Mouse (Mus musculus) cerebellum, adult 9-10 months (tissue): ENCODE results near the gene Pdzd11.

Experiments
- DNase-seq: peaks from one replicate; pipeline ENCODE4 v3.0.0; 2022

The Pdzd11 gene

DNA sequence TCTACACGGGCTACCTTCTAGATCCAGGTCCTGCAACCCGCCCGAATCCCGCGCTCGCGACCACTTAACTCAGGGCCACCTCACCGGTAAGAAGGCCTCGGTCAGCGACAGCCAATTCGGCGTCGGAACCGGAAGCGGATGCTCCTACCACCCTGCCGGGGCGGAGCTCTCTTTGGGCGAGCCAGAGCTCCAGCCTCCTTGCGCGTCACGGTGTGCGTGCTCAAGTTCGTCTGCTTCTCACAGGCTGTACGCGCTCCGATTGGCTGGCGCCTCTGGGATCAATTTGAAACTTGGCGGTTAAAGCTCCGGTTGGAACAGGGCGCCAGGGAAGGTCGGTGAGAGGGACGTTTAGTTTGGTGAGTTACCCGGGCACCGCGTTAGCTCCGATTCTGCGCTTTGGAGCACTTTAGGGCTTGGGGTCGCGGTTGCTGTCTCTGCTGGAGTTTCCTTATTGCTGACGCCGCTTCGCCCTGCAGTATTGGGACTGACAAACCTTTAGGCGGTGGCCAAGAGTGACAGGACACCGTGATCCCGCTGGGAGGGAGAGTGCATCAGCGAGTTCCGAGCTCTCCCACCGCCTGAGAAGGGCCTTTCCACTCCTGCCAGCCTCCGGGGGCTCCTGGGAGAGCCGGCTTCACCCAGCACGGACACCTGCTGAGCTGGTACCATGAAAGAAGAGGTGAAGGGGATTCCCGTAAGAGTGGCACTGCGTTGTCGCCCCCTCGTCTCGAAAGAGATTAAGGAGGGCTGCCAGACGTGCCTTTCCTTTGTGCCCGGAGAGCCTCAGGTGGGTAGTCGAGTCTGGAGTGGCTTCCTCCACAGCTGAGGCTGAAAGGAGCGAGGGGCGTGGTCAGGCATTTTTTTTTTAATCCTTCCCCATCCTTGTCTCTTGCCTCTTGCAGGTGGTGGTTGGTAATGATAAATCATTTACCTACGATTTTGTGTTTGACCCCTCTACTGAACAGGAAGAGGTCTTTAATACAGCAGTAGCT is at the start of gene Pdzd11:
Gene Pdzd11 (minus strand): TSS at position 767 of the 992 bp plus-strand sequence.
- peak; percentile 88 for DNase-seq

DNA sequence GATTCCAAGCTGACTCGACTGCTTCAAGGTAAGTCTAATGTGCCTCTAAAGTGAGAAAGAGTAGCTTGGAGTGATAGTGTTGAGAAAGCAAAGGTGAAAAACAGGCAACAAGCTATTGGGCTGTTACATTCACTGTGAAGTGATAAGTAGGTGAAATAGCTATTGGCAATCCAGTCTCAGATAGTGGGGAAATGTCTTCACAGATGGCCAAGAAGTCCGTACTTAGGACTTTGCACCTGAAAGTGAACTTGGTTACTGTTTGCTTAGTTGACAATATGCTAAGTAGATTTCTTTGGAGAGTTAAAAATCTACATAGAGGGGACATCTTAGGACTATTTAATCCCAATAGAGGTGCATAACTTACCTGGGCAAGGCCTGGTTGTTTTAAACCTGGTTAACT is 38.5 kb upstream of the Pdzd11 start:
- no peak for DNase-seq

DNA sequence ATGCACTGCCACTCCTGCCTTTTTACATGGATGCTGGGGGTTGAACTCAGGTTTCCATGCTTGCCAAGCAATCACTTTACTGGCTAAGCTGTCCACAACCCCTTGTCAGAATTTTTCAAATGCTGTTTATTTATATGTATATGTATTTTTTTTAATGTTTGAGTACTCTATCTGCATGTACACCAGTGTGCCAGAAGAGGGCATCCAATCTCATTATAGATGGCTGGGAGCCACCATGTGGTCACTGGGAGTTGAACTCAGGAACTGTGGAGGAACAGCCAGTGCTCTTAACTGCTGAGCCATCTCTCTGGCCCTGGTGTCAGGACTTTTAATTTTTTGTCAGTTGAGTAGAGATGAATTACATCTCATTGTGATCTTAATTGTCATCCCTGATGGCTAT is 26.5 kb upstream of the Pdzd11 start:
- DNase-seq = no peak

DNA sequence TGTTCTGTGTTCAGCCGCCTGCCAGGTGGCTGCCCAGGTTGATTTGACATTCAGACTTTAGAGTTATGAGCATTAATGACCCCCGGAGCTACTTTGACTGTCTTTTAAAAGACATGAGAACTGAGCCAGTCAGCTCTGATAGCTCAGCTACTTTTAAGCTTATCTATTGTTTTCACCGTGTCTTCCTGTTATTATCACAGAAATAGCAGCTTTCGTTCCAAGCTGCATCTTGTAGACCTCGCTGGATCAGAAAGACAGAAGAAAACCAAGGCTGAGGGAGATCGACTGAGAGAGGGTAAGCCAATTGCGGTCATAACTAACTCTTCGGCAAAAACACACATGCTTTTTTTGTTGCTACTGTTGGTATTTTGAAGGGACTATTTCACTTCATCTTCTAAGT is 12.1 kb upstream of the Pdzd11 start:
- no peak for DNase-seq

DNA sequence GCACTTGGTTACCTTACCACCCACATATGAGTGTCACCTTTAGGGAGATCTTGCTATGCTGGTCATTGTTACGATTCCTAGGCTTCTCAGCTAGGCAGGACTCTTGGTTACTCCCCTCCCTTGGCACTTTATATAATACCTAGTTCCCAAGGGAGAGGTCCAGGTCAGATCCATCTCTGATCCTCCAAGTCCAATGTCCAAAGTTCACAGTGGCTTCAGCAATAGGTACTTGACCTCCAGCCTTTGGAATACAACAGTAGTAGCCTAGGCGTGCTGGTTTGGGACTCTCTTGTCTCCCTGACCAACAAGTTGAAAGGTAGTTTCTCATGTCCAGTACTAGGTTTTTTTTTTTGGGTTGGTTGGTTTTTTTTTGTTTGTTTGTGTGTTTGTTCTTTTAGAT is 2.7 kb upstream of the Pdzd11 start:
- DNase-seq = no peak

DNA sequence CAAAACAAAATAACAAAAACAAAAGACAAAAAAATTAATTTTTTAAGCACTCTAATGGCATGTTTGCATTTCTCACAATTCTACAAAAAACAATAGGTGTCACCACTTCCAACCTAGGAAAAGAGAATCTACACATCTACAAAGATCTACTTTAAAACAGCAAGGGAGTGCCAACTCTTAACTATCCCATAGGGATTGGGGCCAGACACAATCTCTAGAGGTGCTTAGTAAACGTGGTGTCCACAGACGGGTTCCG is 894 bp downstream of the Pdzd11 start, which contains the start of gene Kif4:
Gene Kif4 (plus strand): TSS at position 192 of the 256 bp plus-strand sequence.
- no peak for DNase-seq

DNA sequence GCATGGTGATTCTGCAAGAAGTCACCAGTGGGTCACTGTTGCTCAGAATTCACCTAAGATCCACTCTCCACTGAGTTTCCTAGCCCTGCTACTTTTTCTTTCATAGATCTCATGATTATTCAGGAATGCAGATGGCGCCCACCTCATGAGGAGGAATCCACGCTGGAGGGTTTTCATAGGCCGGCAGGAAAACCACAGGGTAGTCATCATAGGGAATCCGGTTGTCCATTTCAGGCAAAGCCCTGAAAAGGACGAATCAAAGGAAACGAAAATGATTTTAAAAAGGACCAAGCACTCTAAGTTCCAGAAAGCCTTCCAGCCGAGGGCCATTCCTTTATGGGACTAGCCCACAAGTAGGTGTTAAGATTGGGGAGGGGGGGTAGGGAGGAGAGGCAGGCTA is 1.2 kb downstream of the Pdzd11 start:
- DNase-seq = peak; percentile 8

DNA sequence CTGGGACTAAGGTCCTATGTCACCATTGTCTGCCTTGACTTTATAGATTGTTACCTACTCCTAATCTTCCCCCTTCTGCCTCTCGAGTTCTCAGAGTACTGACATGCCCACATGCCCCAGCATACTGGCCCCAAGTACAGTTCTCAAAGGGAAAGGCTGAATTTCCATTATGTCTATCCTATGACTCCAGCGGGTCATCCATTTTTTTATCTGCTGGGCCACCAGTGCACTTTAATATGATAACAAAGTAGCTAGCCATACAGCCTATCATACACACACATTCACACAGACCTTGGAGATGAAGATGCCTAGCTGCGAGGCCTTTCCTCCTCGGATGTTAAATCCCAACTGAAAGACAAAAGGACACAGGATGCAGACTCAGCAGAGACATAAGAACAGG is 2.1 kb downstream of the Pdzd11 start:
- no peak for DNase-seq

DNA sequence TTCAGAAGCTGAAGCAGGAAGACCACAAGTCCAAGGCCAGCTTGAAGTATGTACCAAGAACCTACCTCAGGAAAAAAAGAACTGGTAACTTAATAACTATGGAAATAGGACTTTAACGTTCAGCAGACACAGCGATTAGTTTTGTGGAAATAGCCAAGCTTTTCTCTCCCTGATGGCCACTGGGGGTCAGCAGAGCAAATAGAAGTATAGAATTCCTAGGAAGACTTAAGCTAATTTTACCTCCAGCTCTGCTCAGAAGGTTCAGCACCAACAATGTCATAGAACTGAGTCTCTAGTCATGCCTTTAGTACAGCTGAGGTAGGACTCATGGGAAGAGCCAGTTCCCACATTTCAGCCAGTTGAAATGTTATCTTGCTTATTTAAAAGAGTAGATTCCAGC is 5.0 kb downstream of the Pdzd11 start:
- DNase-seq = no peak

DNA sequence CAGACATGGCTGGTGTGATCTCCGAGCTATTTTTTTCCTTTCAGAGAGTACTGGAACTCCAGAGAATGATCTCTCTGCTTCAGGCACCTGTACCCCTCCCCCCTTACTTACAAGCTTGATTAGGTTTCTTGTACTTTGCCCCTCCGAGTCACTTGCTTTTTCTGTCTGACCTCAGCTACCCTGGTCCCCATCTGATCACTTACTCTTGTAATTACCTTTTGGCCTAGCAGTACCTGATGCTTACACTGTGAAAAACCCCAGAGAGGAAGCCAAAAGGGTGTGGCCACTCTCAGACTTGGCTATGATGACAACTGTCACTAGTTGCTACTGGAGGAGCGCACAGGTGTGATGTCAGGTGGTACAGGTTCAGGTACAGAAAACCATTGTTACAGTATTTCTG is 7.9 kb downstream of the Pdzd11 start:
- DNase-seq = no peak

DNA sequence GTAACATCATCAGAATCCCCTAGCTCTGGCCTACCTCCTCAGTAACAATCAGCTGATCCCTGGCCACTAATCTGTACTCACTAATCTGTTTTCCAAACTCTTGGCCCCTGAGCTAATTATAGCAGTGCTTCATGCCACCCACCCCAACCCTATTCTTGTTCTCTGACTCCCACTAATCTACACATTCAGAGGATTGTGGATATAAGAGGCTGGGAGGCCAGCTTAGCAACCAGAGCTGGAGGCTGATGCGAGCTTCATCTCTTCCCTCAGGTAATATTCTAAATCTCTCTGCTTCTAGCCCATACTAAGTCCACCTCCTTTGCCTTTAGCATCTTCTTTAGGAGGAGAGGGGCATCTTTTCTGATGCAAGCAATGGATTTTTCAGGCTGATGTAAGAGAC is 21.1 kb downstream of the Pdzd11 start, which contains the start of gene Arr3:
Gene Arr3 (plus strand): TSS at position 184 of the 400 bp plus-strand sequence.
- DNase-seq = no peak

DNA sequence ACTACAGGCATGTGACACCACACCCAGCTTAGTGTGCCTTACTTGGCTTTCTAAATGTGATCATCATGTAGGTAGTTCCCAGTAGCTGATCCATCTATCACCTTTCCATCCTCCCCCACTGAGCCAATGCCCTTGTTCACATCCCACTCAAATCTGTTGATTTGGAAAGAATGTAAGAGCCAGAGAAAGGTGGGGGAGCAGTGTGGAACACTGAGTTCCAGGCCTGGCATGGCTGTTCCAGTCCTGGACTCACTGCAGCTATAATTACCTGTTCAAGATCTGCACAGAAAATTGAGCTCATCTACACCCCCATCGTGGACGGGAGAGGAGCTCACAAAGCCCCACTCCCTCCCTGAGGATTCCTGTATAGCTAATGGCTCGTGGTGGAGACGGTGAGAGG is 26.6 kb downstream of the Pdzd11 start:
- DNase-seq = no peak

DNA sequence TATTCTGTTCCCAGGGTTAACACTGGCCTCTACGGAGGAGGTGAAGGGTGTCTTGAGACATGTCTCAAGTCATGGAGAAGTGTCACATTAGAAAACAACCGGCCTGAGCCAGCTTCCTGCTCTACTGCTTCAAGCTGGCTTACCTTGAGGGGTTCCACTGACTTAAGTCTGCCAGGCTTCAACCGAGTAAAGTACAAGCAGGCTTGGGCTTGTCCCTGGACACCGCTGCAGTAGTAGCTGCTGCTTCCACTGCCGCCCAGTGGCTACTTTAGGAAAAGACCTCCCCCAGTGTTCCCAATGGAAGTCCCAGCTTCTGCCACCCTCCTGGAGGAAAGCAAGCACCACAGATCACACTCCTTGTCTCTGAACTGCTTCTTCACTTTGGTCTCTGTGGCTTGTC is 28.9 kb downstream of the Pdzd11 start:
- no peak for DNase-seq

DNA sequence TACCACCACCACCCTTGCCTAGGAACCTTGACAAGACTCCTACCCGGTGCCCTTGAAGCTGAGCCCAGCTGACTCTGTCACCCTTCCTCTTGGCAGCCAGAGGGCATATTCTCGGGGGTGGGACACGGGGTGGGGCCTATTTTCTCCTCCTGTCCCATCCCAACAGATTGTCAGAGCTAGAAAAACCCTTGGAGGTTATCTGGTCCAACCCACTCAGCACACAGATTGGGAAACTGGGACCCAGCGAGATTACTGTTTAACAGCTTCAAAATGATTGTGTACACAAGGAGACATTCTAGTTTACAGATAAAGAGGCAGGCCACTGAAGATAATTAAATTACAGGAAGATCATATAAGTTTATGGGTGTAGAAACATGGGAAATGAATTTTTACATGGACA is 31.6 kb downstream of the Pdzd11 start, which contains the start of gene P2ry4:
Gene P2ry4 (minus strand): TSS at position 79 of the 400 bp plus-strand sequence.
- DNase-seq = no peak
